Mouse (Mus musculus): ENCODE data around the gene Bloc1s2.

- TF ChIP-seq CTCF (IDR thresholded peaks at IDR 0.05; ENCODE audit: low read depth, low read length) (no peak), POLR2A (IDR thresholded peaks at IDR 0.05; ENCODE audit: borderline replicate concordance, low read depth, low read length) (no peak)
Measured at GRCm38 (mm10) chr19:44157005-44157404, 10.8 kb upstream of the Bloc1s2 start.

Measured in bone marrow macrophage, adult 2 months (primary cell).